In genomic region chr1:180568761-180569452, GRCm38 (mm10) we compare ENCODE assay signal across 8 mouse cellular contexts. TPM values are rescaled to one million over a fixed set of nuclear protein-coding genes. Genes with fewer than 3 reads are reported as not detected.
DNase-seq lines count a peak whose midpoint lies in the region; ATAC-seq and TF ChIP-seq lines count a peak whose summit lies in the region.

Gene Parp1 (plus strand): TSS chr1:180568924.

- H3K4me1 ChIP-seq in cortical plate, adult 2 months (ENCODE audit: control insufficient read depth, insufficient read depth, low read length), result peaks cover 15% of the 10 kb centered on the region

- ATAC-seq in activated CD4-positive, CD25-positive, alpha-beta regulatory T cell, adult 4 months, result peak; percentile 98
- peak; percentile 92 for ATAC-seq in megakaryocyte progenitor cell, adult 5-6 weeks (replicated peaks; ENCODE audit: poor library complexity)

- peak; percentile 97 for DNase-seq in gastrocnemius, postnatal 10 days
- peak; percentile 95 for DNase-seq in induced T-regulatory cell, adult 2 months (ENCODE audit: low read depth)
- peak; percentile 89 to 97 for DNase-seq in left cerebral cortex, adult 9 months (ENCODE audit: low spot score in 2 of 2)
- DNase-seq in right cerebral cortex, postnatal 14 days, result peak; percentile 94
- peak; percentile 95 to 96 for DNase-seq in urinary bladder, postnatal 36 days (ENCODE audit: low spot score in 2 of 2)

- peak within 1 kb of the TSS; percentile 82 for H3K4me3 ChIP-seq in cortical plate, adult 2 months (ENCODE audit: insufficient read depth, low read length)

- TF ChIP-seq CTCF in cortical plate, adult 2 months (IDR thresholded peaks at IDR 0.05; ENCODE audit: extremely low read depth, insufficient read depth, low read length), result no peak

- TF ChIP-seq POLR2A in cortical plate, adult 2 months (IDR thresholded peaks at IDR 0.05; ENCODE audit: extremely low read depth, insufficient read depth, low read length), result peak; percentile 86

- H3K27ac ChIP-seq in cortical plate, adult 2 months (ENCODE audit: insufficient read depth, low read length), result peak within 1 kb of the TSS; percentile 85

RNA-seq across cellular contexts. Expression of gene Parp1, which starts in this region (rescaled TPM):
- 10 to 100 TPM; 41.4 to 43.1 TPM for polyA plus RNA-seq in activated CD4-positive, CD25-positive, alpha-beta regulatory T cell, adult 4 months (2017; shearing (Covaris generic))
- 55.9 and 62.9 TPM in 2 replicates for polyA plus RNA-seq in cortical plate, adult 2 months (2012; rRNA removed)
- 10 to 100 TPM; 58.0 to 63.8 TPM for total RNA-seq in gastrocnemius, postnatal 10 days (2021)
- 70.0 and 71.1 TPM in 2 replicates for total RNA-seq in megakaryocyte progenitor cell, adult 5-6 weeks (2015)
- total RNA-seq in megakaryocyte progenitor cell, adult 5-6 weeks (2017), result 194 and 197 TPM in 2 replicates

Comparison
In these comparisons a context has a peak if more than half of its experiments do, and no peak if none do; other contexts are left out.
1. Peak in every context shown above with its lines: DNase-seq, ATAC-seq, H3K4me3 ChIP-seq and H3K27ac ChIP-seq.